Mouse (Mus musculus) heart, adult 11 months (tissue): ENCODE measurements at regions not wholly inside any gene's neighbourhood (a gene's known extent, or its start where the extent isn't known, plus 50 kb on each side); places are given as distances from the start of the nearest gene placed in this dataset.

Experiments used
- DNase-seq: peaks from one replicate; pipeline ENCODE4 v3.0.0; 2022

GRCm38 (mm10) chr11:109088488-109089252, 55.5 kb downstream of the E030025P04Rik start:
- no peak for DNase-seq

- no peak for DNase-seq
Measured at GRCm38 (mm10) chr11:109081957-109082356, 62.2 kb downstream of the E030025P04Rik start.

GRCm38 (mm10) chr11:109081454-109081853, 62.7 kb downstream of the E030025P04Rik start:
- no peak for DNase-seq

- peak; percentile 78 for DNase-seq
Measured at GRCm38 (mm10) chr11:109080847-109081415, 63.2 kb downstream of the E030025P04Rik start.

- peak; percentile 71 for DNase-seq
Measured at GRCm38 (mm10) chr11:109079466-109079865, 64.7 kb downstream of the E030025P04Rik start.

- DNase-seq = peak; percentile 74
Measured at GRCm38 (mm10) chr11:109076587-109077417, 67.4 kb downstream of the E030025P04Rik start.

GRCm38 (mm10) chr11:109071340-109071739, 72.8 kb downstream of the E030025P04Rik start:
- DNase-seq = peak; percentile 53

- peak; percentile 72 for DNase-seq
Measured at GRCm38 (mm10) chr11:109070412-109070811, 73.8 kb downstream of the E030025P04Rik start.

GRCm38 (mm10) chr11:109069326-109069709, 74.9 kb downstream of the E030025P04Rik start:
- DNase-seq = peak; percentile 83

- peak; percentile 73 for DNase-seq
Measured at GRCm38 (mm10) chr11:109068371-109069325, 75.5 kb downstream of the E030025P04Rik start.

GRCm38 (mm10) chr11:109067733-109068132, 76.4 kb downstream of the E030025P04Rik start:
- DNase-seq = peak; percentile 41

- DNase-seq = peak; percentile 25
Measured at GRCm38 (mm10) chr11:109061971-109062370, 82.2 kb downstream of the E030025P04Rik start.

GRCm38 (mm10) chr11:109060527-109060908, 83.7 kb downstream of the E030025P04Rik start:
- DNase-seq = peak; percentile 92

GRCm38 (mm10) chr11:109059863-109060526, 84.2 kb downstream of the E030025P04Rik start:
- peak; percentile 59 for DNase-seq

GRCm38 (mm10) chr11:109058021-109058420, 86.1 kb downstream of the E030025P04Rik start:
- DNase-seq = peak; percentile 70

- peak; percentile 14 for DNase-seq
Measured at GRCm38 (mm10) chr11:109048257-109049101, 95.7 kb downstream of the E030025P04Rik start.

- DNase-seq = peak; percentile 2
Measured at GRCm38 (mm10) chr11:109047483-109048110, 96.6 kb downstream of the E030025P04Rik start.

GRCm38 (mm10) chr11:109046446-109046845, 97.7 kb downstream of the E030025P04Rik start:
- DNase-seq = peak; percentile 11

GRCm38 (mm10) chr11:109040519-109040916, 103.7 kb downstream of the E030025P04Rik start:
- DNase-seq = peak; percentile 78
